Mouse (Mus musculus): ENCODE measurements at regions not wholly inside any gene's neighbourhood (a gene's known extent, or its start where the extent isn't known, plus 50 kb on each side); places are given as distances from the start of the nearest gene placed in this dataset.

DNA sequence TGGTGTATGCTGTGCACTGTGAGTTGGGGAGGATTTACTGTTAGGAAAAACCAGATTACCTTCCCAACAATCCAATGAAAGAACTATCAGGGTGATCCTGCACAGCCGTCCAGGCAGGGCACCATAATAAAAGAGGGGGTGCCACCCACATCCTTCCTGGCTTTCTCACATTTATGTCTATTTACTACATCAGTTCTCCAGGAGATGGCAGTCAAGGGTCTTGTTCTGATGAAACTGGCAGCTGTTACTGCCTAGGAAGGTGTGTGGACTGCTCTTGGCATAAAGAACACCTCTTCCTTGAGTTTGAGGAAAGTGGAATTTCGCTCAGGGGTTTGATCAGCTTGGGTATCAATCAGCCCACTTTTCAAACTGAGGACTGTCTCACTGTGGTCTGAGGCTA, 54.6 kb upstream of the Tbx5 start:
- TF ChIP-seq CTCF (conservative IDR thresholded peaks at IDR 0.05; ENCODE audit: insufficient read depth, insufficient read length, low read depth, low read length): peak; percentile 38
- no peak for TF ChIP-seq POLR2A (IDR thresholded peaks at IDR 0.05; ENCODE audit: low read depth, low read length)

Measured in kidney, adult 2 months (tissue).